Mouse (Mus musculus): Measurements from ENCODE around the gene Nacc1.

DNA sequence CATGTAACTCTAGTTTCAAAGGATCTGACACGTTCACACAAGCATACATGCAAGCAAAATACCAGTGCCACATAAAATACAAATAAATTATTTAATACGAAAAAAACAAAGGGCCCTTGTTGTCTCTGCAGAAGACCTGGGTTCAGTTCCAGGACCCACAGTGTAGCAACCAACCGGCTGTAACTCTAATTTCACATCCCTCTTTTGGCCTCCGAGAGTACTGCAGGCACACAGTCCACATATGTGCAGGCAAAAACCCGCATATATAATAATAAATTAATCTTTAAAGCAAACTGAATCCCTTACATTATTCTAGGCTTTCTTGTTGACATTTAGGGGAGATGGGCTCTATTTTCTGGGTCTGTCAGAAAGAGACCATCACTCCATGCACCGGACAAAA, 40.9 kb downstream of the Nacc1 start:
- no peak for TF ChIP-seq CTCF (IDR thresholded peaks at IDR 0.05; ENCODE audit: control insufficient read depth, insufficient read depth, insufficient read length)
- no peak for TF ChIP-seq CEBPB (IDR thresholded peaks at IDR 0.05; ENCODE audit: low read depth)
- TF ChIP-seq MAX (IDR thresholded peaks at IDR 0.05), result no peak
- no peak for TF ChIP-seq USF1 (IDR thresholded peaks at IDR 0.05; ENCODE audit: low read depth)
- TF ChIP-seq MYOG (IDR thresholded peaks at IDR 0.05; ENCODE audit: control insufficient read depth, extremely low read depth, insufficient read length), result no peak
